Mouse (Mus musculus): ENCODE data around the gene Igfbp6. TPM values are rescaled to one million over a fixed set of nuclear protein-coding genes. Genes with fewer than 3 reads are reported as not detected.

Gene Igfbp6
- polyA plus RNA-seq, 1 experiment from 2014 or later, result 21.2 TPM

DNA sequence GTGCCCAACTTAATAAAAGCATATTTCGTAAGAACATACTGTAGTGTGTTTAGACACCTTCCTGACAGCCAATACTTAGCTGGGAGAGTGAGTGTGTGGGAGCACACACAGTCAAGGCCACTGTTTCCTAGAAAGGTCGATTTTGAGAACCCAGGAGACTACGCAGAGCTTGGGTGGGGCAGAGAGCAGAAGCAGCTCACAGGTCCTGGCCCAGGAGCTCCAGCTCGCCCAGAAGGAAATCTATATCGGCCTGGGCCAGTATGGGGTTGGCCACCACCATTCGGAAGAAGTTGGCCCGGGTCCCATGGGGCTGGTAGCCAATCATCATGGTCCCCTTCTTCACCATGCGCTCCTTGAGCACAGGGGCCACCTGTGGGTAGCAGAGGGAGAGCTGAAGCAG is 33.3 kb downstream of the Igfbp6 start:
- no peak for ATAC-seq (ENCODE audit: insufficient read depth, low FRiP score)
- Histone ChIP-seq H3K27me3 (ENCODE audit: control insufficient read depth, insufficient read depth, low read length) (no peaks in the 10 kb centered on the region), H3K36me3 (ENCODE audit: control insufficient read depth, insufficient read depth, low read length) (no peaks in the 10 kb centered on the region; the same call in 1 of the 2 replicates), H3K4me3 (replicated peaks; ENCODE audit: low read length) (no peak overlapping the region), H3K4me1 (ENCODE audit: control insufficient read depth, insufficient read depth, low read length) (no peaks in the 10 kb centered on the region), H3K27ac (ENCODE audit: low read length) (no peak overlapping the region), H3K4me2 (ENCODE audit: low read depth, low read length) (no peak overlapping the region), H3K9me3 (replicated peaks; ENCODE audit: control insufficient read depth, low read length) (no peaks in the 10 kb centered on the region), H3K9ac (ENCODE audit: low read length) (no peak overlapping the region)
- 83% methylated on average over 8 of the region's 8 CpGs for WGBS

DNA sequence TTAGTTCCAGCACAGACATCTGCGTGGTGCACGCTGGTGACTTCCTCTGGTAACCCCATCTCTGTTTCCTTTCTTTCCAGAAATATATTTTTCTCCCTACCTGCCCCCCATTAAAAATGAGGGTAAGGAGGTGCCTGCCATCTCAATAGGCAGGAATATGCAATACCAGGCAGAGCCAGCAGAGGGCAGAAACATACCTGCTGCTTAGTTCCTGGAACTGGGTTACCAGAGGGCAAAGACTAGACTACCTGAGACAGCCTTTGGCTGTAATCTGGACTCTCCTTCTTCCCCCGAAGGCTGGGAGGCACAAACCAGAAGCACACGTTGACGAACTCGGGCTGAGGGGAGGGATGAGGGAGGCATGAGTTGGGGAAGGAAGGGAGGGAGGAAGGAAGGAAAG is 34.1 kb downstream of the Igfbp6 start:
- Histone ChIP-seq H3K4me2 (ENCODE audit: low read depth, low read length) (no peak overlapping the region), H3K27me3 (ENCODE audit: control insufficient read depth, insufficient read depth, low read length) (no peaks in the 10 kb centered on the region), H3K9me3 (replicated peaks; ENCODE audit: control insufficient read depth, low read length) (no peaks in the 10 kb centered on the region), H3K4me3 (replicated peaks; ENCODE audit: low read length) (no peak overlapping the region), H3K27ac (ENCODE audit: low read length) (no peak overlapping the region), H3K36me3 (ENCODE audit: control insufficient read depth, insufficient read depth, low read length) (no peaks in the 10 kb centered on the region; the same call in 1 of the 2 replicates), H3K9ac (ENCODE audit: low read length) (no peak overlapping the region), H3K4me1 (ENCODE audit: control insufficient read depth, insufficient read depth, low read length) (no peaks in the 10 kb centered on the region)
- 0 out of 2 replicates have a peak, but pooled peaks have one; percentile 52 for ATAC-seq (ENCODE audit: insufficient read depth, low FRiP score)
- WGBS, result 16% methylated on average over 6 of the region's 6 CpGs

DNA sequence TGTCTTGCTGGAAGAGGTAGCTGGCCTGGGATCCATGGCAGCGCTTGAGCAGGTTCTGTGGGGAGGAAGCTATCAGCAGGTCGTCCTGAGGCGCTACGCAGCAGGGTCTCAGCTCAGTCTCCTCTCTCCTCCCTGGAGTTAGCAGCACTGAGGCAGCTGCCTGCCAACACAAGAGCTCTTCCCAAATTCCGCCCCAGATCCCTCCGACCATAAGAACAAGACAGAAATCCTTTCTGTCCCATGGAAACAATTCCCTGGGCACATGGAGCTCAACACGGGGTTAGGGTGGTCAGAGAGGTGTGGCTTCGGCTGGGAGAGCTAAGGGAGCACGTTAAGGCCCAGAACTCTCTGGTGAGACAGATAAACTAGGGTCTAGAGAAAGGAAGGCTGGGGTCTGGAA is 34.9 kb downstream of the Igfbp6 start:
- Histone ChIP-seq H3K9ac (ENCODE audit: low read length) (no peak overlapping the region), H3K36me3 (ENCODE audit: control insufficient read depth, insufficient read depth, low read length) (no peaks in the 10 kb centered on the region; the same call in 1 of the 2 replicates), H3K27me3 (ENCODE audit: control insufficient read depth, insufficient read depth, low read length) (no peaks in the 10 kb centered on the region), H3K4me2 (ENCODE audit: low read depth, low read length) (no peak overlapping the region), H3K4me1 (ENCODE audit: control insufficient read depth, insufficient read depth, low read length) (no peaks in the 10 kb centered on the region), H3K9me3 (replicated peaks; ENCODE audit: control insufficient read depth, low read length) (no peaks in the 10 kb centered on the region), H3K4me3 (replicated peaks; ENCODE audit: low read length) (no peak overlapping the region), H3K27ac (ENCODE audit: low read length) (no peak overlapping the region)
- ATAC-seq (ENCODE audit: insufficient read depth, low FRiP score), result no peak
- WGBS, result 74% methylated on average over 9 of the region's 9 CpGs

DNA sequence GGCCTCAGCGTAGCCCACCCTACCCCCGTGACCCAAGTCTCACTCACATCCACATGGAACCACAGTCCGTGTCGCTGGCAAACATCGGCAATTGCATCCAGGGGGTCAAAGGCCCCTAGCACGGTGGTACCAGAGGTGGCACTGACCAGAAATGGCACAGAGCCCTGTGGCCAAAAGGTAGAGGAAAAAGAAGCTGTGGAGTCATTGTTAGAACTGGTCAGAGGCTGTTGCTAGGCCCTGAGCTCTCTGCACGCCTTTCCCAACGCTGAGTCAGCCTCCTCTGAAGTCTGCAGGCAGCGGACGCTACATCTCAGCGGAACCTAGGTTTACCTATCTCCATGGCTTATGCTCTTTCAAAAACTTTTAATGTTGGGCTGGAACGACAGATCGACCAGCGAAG is 35.8 kb downstream of the Igfbp6 start:
- no peaks in the 10 kb centered on the region; the same call in 1 of the 2 replicates for H3K36me3 ChIP-seq (ENCODE audit: control insufficient read depth, insufficient read depth, low read length)
- no peaks in the 10 kb centered on the region for H3K4me1 ChIP-seq (ENCODE audit: control insufficient read depth, insufficient read depth, low read length)
- no peaks in the 10 kb centered on the region for H3K9me3 ChIP-seq (replicated peaks; ENCODE audit: control insufficient read depth, low read length)
- no peak overlapping the region for H3K4me2 ChIP-seq (ENCODE audit: low read depth, low read length)
- H3K4me3 ChIP-seq (replicated peaks; ENCODE audit: low read length), result no peak overlapping the region
- no peak overlapping the region for H3K27ac ChIP-seq (ENCODE audit: low read length)
- no peak overlapping the region for H3K9ac ChIP-seq (ENCODE audit: low read length)
- H3K27me3 ChIP-seq (ENCODE audit: control insufficient read depth, insufficient read depth, low read length), result no peaks in the 10 kb centered on the region
- no peak for ATAC-seq (ENCODE audit: insufficient read depth, low FRiP score)
- WGBS, result 87% methylated on average over 14 of the region's 14 CpGs

DNA sequence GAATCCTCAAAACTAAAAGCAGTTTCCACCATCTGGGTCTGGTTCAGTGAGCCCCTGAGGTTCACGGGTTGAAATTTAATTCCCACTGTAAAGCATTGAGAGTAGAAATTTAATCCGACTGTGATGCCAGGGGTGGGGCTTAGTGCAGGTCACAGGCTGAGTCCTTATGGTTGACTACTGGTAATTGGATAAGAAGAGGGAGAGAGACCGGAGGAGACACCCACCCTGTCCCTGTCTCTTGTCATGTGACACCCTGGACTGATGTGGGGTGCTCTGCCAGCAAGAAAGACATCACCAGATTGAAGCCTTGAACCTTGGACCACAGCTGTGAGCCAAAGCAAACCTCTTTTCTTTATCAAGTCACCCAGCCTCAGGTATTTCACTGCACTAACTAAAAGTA is 38.9 kb downstream of the Igfbp6 start:
- H3K27ac ChIP-seq (ENCODE audit: low read length), result no peak overlapping the region
- no peaks in the 10 kb centered on the region for H3K9me3 ChIP-seq (replicated peaks; ENCODE audit: control insufficient read depth, low read length)
- H3K36me3 ChIP-seq (ENCODE audit: control insufficient read depth, insufficient read depth, low read length), result 0 out of 2 replicates have a peak, but pooled peaks cover 3% of the 10 kb centered on the region
- no peak overlapping the region for H3K4me2 ChIP-seq (ENCODE audit: low read depth, low read length)
- no peak for ATAC-seq (ENCODE audit: insufficient read depth, low FRiP score)
- no peak overlapping the region for H3K9ac ChIP-seq (ENCODE audit: low read length)
- H3K4me3 ChIP-seq (replicated peaks; ENCODE audit: low read length), result no peak overlapping the region
- 81% methylated on average over 3 of the region's 3 CpGs for WGBS
- no peaks in the 10 kb centered on the region for H3K27me3 ChIP-seq (ENCODE audit: control insufficient read depth, insufficient read depth, low read length)
- no peaks in the 10 kb centered on the region for H3K4me1 ChIP-seq (ENCODE audit: control insufficient read depth, insufficient read depth, low read length)

DNA sequence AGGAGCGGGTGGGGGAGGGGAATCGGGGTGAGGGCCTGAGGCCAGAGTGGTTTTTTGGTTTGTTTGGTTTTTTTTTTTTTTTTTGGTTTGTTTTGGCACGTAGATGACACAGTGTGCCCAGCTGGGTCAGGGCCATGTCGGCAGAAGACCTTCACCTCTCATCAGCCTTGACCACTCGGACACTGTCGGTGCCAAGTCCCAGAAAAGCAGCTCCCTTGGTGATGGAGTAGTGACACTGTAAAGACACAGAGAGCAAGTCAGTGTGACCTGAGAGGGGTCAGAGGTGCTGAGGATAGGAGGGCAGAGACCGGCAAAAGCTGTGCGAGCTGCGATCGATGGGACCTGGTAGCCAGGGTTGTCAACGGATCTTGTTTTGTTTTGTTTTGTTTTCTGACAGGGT is 42.1 kb downstream of the Igfbp6 start:
- no peaks in the 10 kb centered on the region for H3K9me3 ChIP-seq (replicated peaks; ENCODE audit: control insufficient read depth, low read length)
- 0 out of 2 replicates have a peak, but pooled peaks cover 2% of the 10 kb centered on the region for H3K4me1 ChIP-seq (ENCODE audit: control insufficient read depth, insufficient read depth, low read length)
- no peaks in the 10 kb centered on the region for H3K27me3 ChIP-seq (ENCODE audit: control insufficient read depth, insufficient read depth, low read length)
- no peak overlapping the region for H3K27ac ChIP-seq (ENCODE audit: low read length)
- WGBS, result 76% methylated on average over 11 of the region's 11 CpGs
- no peak overlapping the region for H3K4me3 ChIP-seq (replicated peaks; ENCODE audit: low read length)
- ATAC-seq (ENCODE audit: insufficient read depth, low FRiP score), result no peak
- H3K9ac ChIP-seq (ENCODE audit: low read length), result no peak overlapping the region
- no peak overlapping the region for H3K4me2 ChIP-seq (ENCODE audit: low read depth, low read length)
- 0 out of 2 replicates have a peak, but pooled peaks cover 3% of the 10 kb centered on the region for H3K36me3 ChIP-seq (ENCODE audit: control insufficient read depth, insufficient read depth, low read length)

DNA sequence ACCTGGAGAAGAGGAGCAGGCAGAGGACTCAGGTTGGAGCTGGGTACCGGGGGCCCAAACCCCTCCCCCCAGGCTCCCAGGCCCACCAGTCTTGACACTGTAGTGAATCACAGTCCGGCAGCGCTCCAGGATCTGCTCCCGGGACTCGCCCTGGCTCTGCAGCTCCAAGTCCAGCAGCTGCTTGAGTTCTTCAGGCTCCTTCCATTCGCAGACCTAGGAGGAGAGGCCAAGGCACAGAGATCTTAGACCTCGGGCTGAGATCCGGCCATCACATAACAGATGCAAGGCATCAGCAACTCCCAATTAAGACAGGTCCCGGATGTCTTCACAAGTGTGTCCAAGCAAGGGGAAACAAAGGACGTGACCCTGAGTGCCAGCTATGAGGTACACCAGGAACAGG is 43.9 kb downstream of the Igfbp6 start:
- no peaks in the 10 kb centered on the region for H3K27me3 ChIP-seq (ENCODE audit: control insufficient read depth, insufficient read depth, low read length)
- H3K4me1 ChIP-seq (ENCODE audit: control insufficient read depth, insufficient read depth, low read length), result peaks cover 9% of the 10 kb centered on the region; the same call in 1 of the 2 replicates
- H3K9ac ChIP-seq (ENCODE audit: low read length), result peak overlapping the region; percentile 9; the same call in 1 of the 2 replicates
- H3K9me3 ChIP-seq (replicated peaks; ENCODE audit: control insufficient read depth, low read length), result no peaks in the 10 kb centered on the region
- H3K4me3 ChIP-seq (replicated peaks; ENCODE audit: low read length), result no peak overlapping the region
- no peak for ATAC-seq (ENCODE audit: insufficient read depth, low FRiP score)
- H3K27ac ChIP-seq (ENCODE audit: low read length), result no peak overlapping the region
- H3K36me3 ChIP-seq (ENCODE audit: control insufficient read depth, insufficient read depth, low read length), result 0 out of 2 replicates have a peak, but pooled peaks cover 3% of the 10 kb centered on the region
- WGBS, result 75% methylated on average over 10 of the region's 10 CpGs
- no peak overlapping the region for H3K4me2 ChIP-seq (ENCODE audit: low read depth, low read length)

DNA sequence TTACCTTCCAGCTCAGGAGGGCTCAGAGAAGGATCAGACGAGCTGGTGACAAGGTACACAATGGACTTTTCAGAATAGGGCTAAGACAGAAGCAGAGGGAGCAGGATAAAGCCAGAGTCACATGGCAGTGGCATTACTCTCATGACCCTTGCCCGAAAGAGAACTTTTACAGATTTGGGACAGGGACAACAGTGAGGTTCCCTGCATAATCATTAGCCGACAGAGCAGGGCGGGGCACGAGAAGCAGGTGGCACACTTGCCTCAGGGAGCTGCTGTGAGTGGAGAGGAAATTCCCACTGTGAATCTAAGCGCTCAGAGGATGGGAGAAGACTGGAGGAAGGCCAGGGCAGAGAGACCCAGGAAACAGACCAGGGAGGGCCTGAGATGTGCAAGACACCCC is 44.7 kb downstream of the Igfbp6 start:
- no peaks in the 10 kb centered on the region for H3K9me3 ChIP-seq (replicated peaks; ENCODE audit: control insufficient read depth, low read length)
- WGBS, result 46% methylated on average over 6 of the region's 6 CpGs
- H3K4me2 ChIP-seq (ENCODE audit: low read depth, low read length), result no peak overlapping the region
- H3K27ac ChIP-seq (ENCODE audit: low read length), result no peak overlapping the region
- ATAC-seq (ENCODE audit: insufficient read depth, low FRiP score), result no peak
- no peak overlapping the region for H3K4me3 ChIP-seq (replicated peaks; ENCODE audit: low read length)
- H3K27me3 ChIP-seq (ENCODE audit: control insufficient read depth, insufficient read depth, low read length), result no peaks in the 10 kb centered on the region
- H3K9ac ChIP-seq (ENCODE audit: low read length), result no peak overlapping the region
- H3K36me3 ChIP-seq (ENCODE audit: control insufficient read depth, insufficient read depth, low read length), result 0 out of 2 replicates have a peak, but pooled peaks cover 3% of the 10 kb centered on the region
- peaks cover 9% of the 10 kb centered on the region; the same call in 1 of the 2 replicates for H3K4me1 ChIP-seq (ENCODE audit: control insufficient read depth, insufficient read depth, low read length)

DNA sequence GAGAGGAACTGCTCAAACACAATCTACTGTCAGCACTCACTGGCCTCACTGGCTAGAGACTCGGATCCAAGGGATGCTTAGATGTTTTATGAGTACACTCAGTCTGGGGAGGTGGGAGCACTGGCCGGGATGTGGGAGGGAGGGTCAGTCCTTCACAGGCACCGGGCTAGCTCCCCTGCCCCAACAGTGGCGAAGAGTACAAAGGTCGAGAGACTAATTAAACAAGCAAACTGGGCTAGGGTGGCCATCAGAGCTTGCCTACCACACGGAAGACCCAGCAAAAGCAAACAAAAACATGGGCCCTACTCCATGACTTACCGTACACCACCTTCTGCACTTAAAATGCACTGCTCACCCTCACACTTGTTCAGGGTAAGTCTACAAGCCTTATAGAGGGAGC is 47.5 kb downstream of the Igfbp6 start:
- Histone ChIP-seq H3K9me3 (replicated peaks; ENCODE audit: control insufficient read depth, low read length) (no peaks in the 10 kb centered on the region), H3K9ac (ENCODE audit: low read length) (no peak overlapping the region), H3K36me3 (ENCODE audit: control insufficient read depth, insufficient read depth, low read length) (0 out of 2 replicates have a peak, but pooled peaks cover 3% of the 10 kb centered on the region), H3K4me1 (ENCODE audit: control insufficient read depth, insufficient read depth, low read length) (peaks cover 9% of the 10 kb centered on the region; the same call in 1 of the 2 replicates), H3K4me2 (ENCODE audit: low read depth, low read length) (no peak overlapping the region), H3K27me3 (ENCODE audit: control insufficient read depth, insufficient read depth, low read length) (no peaks in the 10 kb centered on the region), H3K27ac (ENCODE audit: low read length) (no peak overlapping the region), H3K4me3 (replicated peaks; ENCODE audit: low read length) (no peak overlapping the region)
- WGBS, result 42% methylated on average over 7 of the region's 7 CpGs
- ATAC-seq (ENCODE audit: insufficient read depth, low FRiP score), result no peak

Measured in stomach, embryonic 16.5 days (tissue).